Mouse (Mus musculus): ENCODE measurements at regions not wholly inside any gene's neighbourhood (a gene's known extent, or its start where the extent isn't known, plus 50 kb on each side); places are given as distances from the start of the nearest gene placed in this dataset.

GRCm38 (mm10) chr13:41694749-41695419 lies 89.2 kb downstream of the Tmem170b start:
- no peak for DNase-seq

- no peak for DNase-seq
These were observed 91.2 kb downstream of the Tmem170b start for GRCm38 (mm10) chr13:41696767-41697445.

GRCm38 (mm10) chr13:41701345-41701744 lies 95.6 kb downstream of the Tmem170b start:
- no peak for DNase-seq

- no peak for DNase-seq
These were observed 96.1 kb downstream of the Tmem170b start for GRCm38 (mm10) chr13:41701829-41702231.

- DNase-seq, result no peak
These were observed 97.5 kb downstream of the Tmem170b start for GRCm38 (mm10) chr13:41703196-41703595.

GRCm38 (mm10) chr13:41703618-41704017 lies 97.9 kb downstream of the Tmem170b start:
- DNase-seq, result peak in 1 of 2 experiments; percentile 26

- no peak for DNase-seq
These were observed 99.1 kb downstream of the Tmem170b start for GRCm38 (mm10) chr13:41704806-41705205.

- DNase-seq, result no peak
These were observed 99.9 kb downstream of the Tmem170b start for GRCm38 (mm10) chr13:41705636-41706035.

- no peak for DNase-seq
These were observed 102.1 kb downstream of the Tmem170b start for GRCm38 (mm10) chr13:41707811-41708210.

- no peak for DNase-seq
These were observed 103.4 kb downstream of the Tmem170b start for GRCm38 (mm10) chr13:41709071-41709470.

GRCm38 (mm10) chr13:41709475-41710227 lies 103.9 kb downstream of the Tmem170b start:
- DNase-seq, result peak; percentile 79 to 91

GRCm38 (mm10) chr13:41712616-41713015 lies 106.9 kb downstream of the Tmem170b start:
- no peak for DNase-seq
